Mouse (Mus musculus) limb, embryonic 14.5 days (tissue): ENCODE results near the gene Pou5f2. TPM values are rescaled to one million over a fixed set of nuclear protein-coding genes. Genes with fewer than 3 reads are reported as not detected.

ENCODE experiments used
- ATAC-seq: fragments of 200-750 bp; cut with Nextera tagmentation; 2 replicates; pipeline ENCODE4 v1.8.0; 2017; ENCODE audit warnings: low read depth, moderate number of reproducible peaks, moderate TSS enrichment; ENCODE audit not compliant: low FRiP score
- DNase-seq: peaks from one replicate; pipeline ENCODE4 v3.0.0-alpha.2; 2015; ENCODE audit warnings: low spot score
- H3K27ac ChIP-seq: fragments of 300-500 bp; sonication (generic); replicated peaks from 2 replicates; pipeline ENCODE4 v1.5.1; 2014; ENCODE audit warnings: low read depth, mild to moderate bottlenecking, low read length, moderate library complexity, mixed read lengths
- H3K27me3 ChIP-seq: fragments of 300-500 bp; sonication (generic); 2 replicates; pipeline ENCODE4 v1.6.1; 2014; ENCODE audit warnings: low read length, mixed read lengths; ENCODE audit not compliant: control insufficient read depth, insufficient read depth
- H3K36me3 ChIP-seq: fragments of 300-500 bp; sonication (generic); 2 replicates; pipeline ENCODE4 v1.6.1; 2014; ENCODE audit warnings: mild to moderate bottlenecking, low read length, moderate library complexity, mixed read lengths; ENCODE audit not compliant: control insufficient read depth, insufficient read depth
- H3K4me1 ChIP-seq: fragments of 300-500 bp; sonication (generic); 2 replicates; pipeline ENCODE4 v1.6.1; 2014; ENCODE audit warnings: antibody characterized with exemption, low read length, mixed read lengths; ENCODE audit not compliant: control insufficient read depth, insufficient read depth
- H3K4me2 ChIP-seq: fragments of 300-500 bp; sonication (generic); replicated peaks from 2 replicates; pipeline ENCODE4 v1.6.1; 2014; ENCODE audit warnings: low read depth, mild to moderate bottlenecking, low read length, moderate library complexity; ENCODE audit not compliant: severe bottlenecking
- H3K4me3 ChIP-seq: fragments of 300-500 bp; sonication (generic); replicated peaks from 2 replicates; pipeline ENCODE4 v1.5.1; 2014; ENCODE audit warnings: low read length
- H3K9ac ChIP-seq: fragments of 300-500 bp; sonication (generic); 2 replicates; pipeline ENCODE4 v1.6.1; 2014; ENCODE audit warnings: mild to moderate bottlenecking, low read depth, low read length, moderate library complexity; ENCODE audit not compliant: severe bottlenecking
- H3K9me3 ChIP-seq: fragments of 300-500 bp; sonication (generic); 2 replicates; pipeline ENCODE4 v1.6.1; 2016; ENCODE audit warnings: low read length; ENCODE audit not compliant: control insufficient read depth
- POLR2A ChIP-seq: fragments of 200-500 bp; IDR thresholded peaks from 2 replicates; pipeline ENCODE4 v1.8.0; 2012; ENCODE audit warnings: inconsistent platforms, mild to moderate bottlenecking, moderate library complexity, borderline replicate concordance; ENCODE audit not compliant: insufficient read depth, insufficient read length; ENCODE audit errors: extremely low read depth
- WGBS: fragments of 180-500 bp; shearing (Covaris S2); extraction: QIAGEN DNeasy Blood & Tissue Kit; methylation state at CpG from one replicate; pipeline ENCODE4 v1.1.7; 2014; 5-methylcytosine and 5-hydroxymethylcytosine counted together
- polyA plus RNA-seq, 2 experiments: library from polyadenylated mRNA; depleted of rRNA in 1 of 2; stranded (reverse) in 1 of 2; unstranded in 1 of 2; fragments of >200 nt; fragmentation: Nextera tagmentation in 1 of 2; extraction: Ambion mirVana in 1 of 2; gene quantifications; 2 replicates each; pipeline versions ENCODE4 v1.2.1 to v1.2.3; 2012 to 2014

The Pou5f2 gene
- 0.39 and 0.44 TPM in 2 replicates for polyA plus RNA-seq (2012; rRNA removed)
- polyA plus RNA-seq (2014; fragmentation: Nextera tagmentation; extraction: Ambion mirVana): 1.5 and 2.1 TPM in 2 replicates

- Histone ChIP-seq H3K36me3 (no peaks in the 10 kb centered on the region), H3K4me1 (no peaks in the 10 kb centered on the region), H3K4me3 (no peak within 1 kb of the TSS), H3K9me3 (no peaks in the 10 kb centered on the region), H3K27ac (no peak within 1 kb of the TSS), H3K9ac (no peak within 1 kb of the TSS), H3K27me3 (no peaks in the 10 kb centered on the region), H3K4me2 (no peak within 1 kb of the TSS)
- 50% methylated on average over 15 of the region's 15 CpGs for WGBS
- ATAC-seq (no peak), DNase-seq (no peak)
- no peak for TF ChIP-seq POLR2A
Measured at GRCm38 (mm10) chr13:78024683-78025294, at the start of gene Pou5f2. Gene Pou5f2, plus strand, starts transcription at chr13:78024902.

- no peak overlapping the region for H3K9ac ChIP-seq
- TF ChIP-seq POLR2A: no peak
- no peaks in the 10 kb centered on the region for H3K27me3 ChIP-seq
- no peaks in the 10 kb centered on the region for H3K36me3 ChIP-seq
- 75% methylated on average over 3 of the region's 3 CpGs for WGBS
- no peak overlapping the region for H3K4me2 ChIP-seq
- H3K4me3 ChIP-seq: no peak overlapping the region
- H3K4me1 ChIP-seq: no peaks in the 10 kb centered on the region
- no peaks in the 10 kb centered on the region for H3K9me3 ChIP-seq
- no peak overlapping the region for H3K27ac ChIP-seq
- no peak for ATAC-seq
- no peak for DNase-seq
Measured at GRCm38 (mm10) chr13:77976248-77976647, 48.5 kb upstream of the Pou5f2 start.

GRCm38 (mm10) chr13:77977121-77977520, 47.6 kb upstream of the Pou5f2 start:
- no peak overlapping the region for H3K4me3 ChIP-seq
- H3K27ac ChIP-seq: no peak overlapping the region
- no peaks in the 10 kb centered on the region for H3K36me3 ChIP-seq
- H3K9ac ChIP-seq: no peak overlapping the region
- H3K27me3 ChIP-seq: no peaks in the 10 kb centered on the region
- WGBS: 90% methylated on average over 1 of the region's 1 CpGs
- no peaks in the 10 kb centered on the region for H3K9me3 ChIP-seq
- TF ChIP-seq POLR2A: no peak
- ATAC-seq (no peak), DNase-seq (no peak)
- H3K4me2 ChIP-seq: no peak overlapping the region
- H3K4me1 ChIP-seq: no peaks in the 10 kb centered on the region

DNA sequence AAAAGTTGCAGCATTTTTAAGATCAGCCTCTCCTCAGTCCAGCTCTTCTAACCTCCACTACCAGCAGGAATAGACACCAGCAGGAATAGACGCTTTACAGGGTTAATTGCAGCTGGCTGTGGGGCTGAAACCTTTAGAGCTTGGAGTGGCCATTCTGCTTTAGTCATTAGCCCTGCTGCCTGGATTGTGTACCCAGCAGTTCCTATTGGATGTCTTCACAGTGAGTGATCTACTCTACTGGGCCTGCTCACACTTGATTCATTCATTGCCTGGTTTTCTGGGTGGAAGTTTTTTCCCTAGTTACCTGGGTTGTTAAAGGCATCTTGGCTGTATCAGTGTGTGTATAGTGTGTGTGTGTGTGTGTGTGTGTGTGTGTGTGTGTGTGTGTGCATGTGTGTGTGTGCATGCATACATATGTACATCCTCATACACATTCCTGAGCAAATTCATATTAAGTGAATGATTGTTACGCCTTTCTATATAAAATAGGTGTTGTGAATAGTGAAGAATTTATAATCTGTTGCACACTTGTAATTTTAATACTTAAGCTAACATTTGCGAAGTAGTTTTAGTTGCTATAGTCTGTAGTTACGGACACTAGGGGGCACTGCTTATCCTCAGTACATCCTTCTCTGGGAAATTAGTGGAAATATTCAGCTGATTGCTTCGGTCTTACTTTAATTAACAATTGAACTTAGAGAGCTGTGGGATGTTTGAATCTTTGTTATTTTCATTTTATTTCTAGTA, 42.4 kb upstream of the Pou5f2 start:
- Histone ChIP-seq H3K36me3 (no peaks in the 10 kb centered on the region), H3K27ac (no peak overlapping the region), H3K9me3 (no peaks in the 10 kb centered on the region), H3K27me3 (no peaks in the 10 kb centered on the region), H3K4me3 (no peak overlapping the region), H3K9ac (no peak overlapping the region), H3K4me1 (no peaks in the 10 kb centered on the region), H3K4me2 (no peak overlapping the region)
- DNase-seq: peak; percentile 33
- no peak for TF ChIP-seq POLR2A
- ATAC-seq: no peak; the same call in 1 of the 2 replicates
- WGBS: 24% methylated on average over 5 of the region's 5 CpGs

GRCm38 (mm10) chr13:77982852-77983202, 41.9 kb upstream of the Pou5f2 start:
- Histone ChIP-seq H3K4me2 (no peak overlapping the region), H3K4me3 (no peak overlapping the region), H3K27ac (no peak overlapping the region), H3K9me3 (no peaks in the 10 kb centered on the region), H3K27me3 (no peaks in the 10 kb centered on the region), H3K36me3 (no peaks in the 10 kb centered on the region), H3K9ac (no peak overlapping the region), H3K4me1 (no peaks in the 10 kb centered on the region)
- ATAC-seq: no peak
- no peak for DNase-seq
- no peak for TF ChIP-seq POLR2A
- whole genome bisulfite sequencing: 78% methylated on average over 2 of the region's 2 CpGs
